Mouse (Mus musculus): Measurements from ENCODE around the gene Cdk13. TPM values are rescaled to one million over a fixed set of nuclear protein-coding genes. Genes with fewer than 3 reads are reported as not detected.

The Cdk13 gene
- polyA plus RNA-seq, 1 experiment from 2014 or later, result 14.6 TPM

DNA sequence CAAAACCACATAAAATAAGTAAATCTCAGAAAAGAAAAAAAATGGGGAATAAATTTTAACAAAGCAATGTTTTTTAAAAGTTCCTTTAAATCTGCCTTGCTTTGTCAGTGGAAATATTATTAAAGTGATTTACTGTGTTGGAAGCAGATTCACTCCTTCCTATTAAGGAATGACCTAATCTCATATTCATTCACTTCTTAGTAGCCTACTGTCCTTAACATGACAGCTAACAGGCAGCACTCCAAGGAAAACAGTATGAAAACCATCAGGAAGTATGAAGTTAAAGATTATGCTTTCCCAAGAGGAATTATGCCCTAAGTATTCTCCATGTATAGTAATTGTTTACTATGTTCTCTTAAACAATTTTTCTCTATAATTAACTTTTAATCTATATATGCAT is 114.2 kb downstream of the Cdk13 start:
- no peak overlapping the region for H3K4me2 ChIP-seq (ENCODE audit: low read length)
- H3K9me3 ChIP-seq (ENCODE audit: control insufficient read depth, low read length), result no peaks in the 10 kb centered on the region
- H3K4me1 ChIP-seq (replicated peaks; ENCODE audit: control insufficient read depth, insufficient read depth, low read length), result no peaks in the 10 kb centered on the region
- ATAC-seq, result no peak
- no peak overlapping the region for H3K27ac ChIP-seq (ENCODE audit: low read length)
- no peaks in the 10 kb centered on the region for H3K36me3 ChIP-seq (ENCODE audit: control insufficient read depth, insufficient read depth)
- H3K9ac ChIP-seq (replicated peaks; ENCODE audit: low read depth, low read length), result no peak overlapping the region
- no peaks in the 10 kb centered on the region for H3K27me3 ChIP-seq (replicated peaks; ENCODE audit: control insufficient read depth, insufficient read depth, low read length)
- no peak overlapping the region for H3K4me3 ChIP-seq (replicated peaks; ENCODE audit: low read length)

DNA sequence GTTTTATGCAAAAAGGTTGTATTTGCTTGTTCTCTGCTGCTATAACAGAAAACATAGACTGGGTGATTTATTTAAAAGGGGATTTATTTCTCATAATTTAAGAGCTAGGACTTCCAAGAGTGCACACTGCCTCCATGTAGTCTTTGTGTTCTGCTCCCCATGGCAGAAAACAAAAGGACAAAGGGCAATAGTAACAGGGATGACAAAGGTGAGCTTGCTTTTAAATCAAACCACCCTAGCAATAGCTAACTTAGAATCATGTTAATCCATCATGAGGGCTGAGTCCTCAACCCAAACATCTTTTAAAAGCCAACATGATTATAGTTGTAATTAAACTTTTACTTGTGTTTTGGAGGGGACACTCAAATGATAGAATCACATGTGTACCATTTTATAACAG is 115.4 kb downstream of the Cdk13 start:
- Histone ChIP-seq H3K36me3 (ENCODE audit: control insufficient read depth, insufficient read depth) (no peaks in the 10 kb centered on the region), H3K27me3 (replicated peaks; ENCODE audit: control insufficient read depth, insufficient read depth, low read length) (no peaks in the 10 kb centered on the region), H3K9me3 (ENCODE audit: control insufficient read depth, low read length) (no peaks in the 10 kb centered on the region), H3K9ac (replicated peaks; ENCODE audit: low read depth, low read length) (no peak overlapping the region), H3K4me3 (replicated peaks; ENCODE audit: low read length) (no peak overlapping the region), H3K4me1 (replicated peaks; ENCODE audit: control insufficient read depth, insufficient read depth, low read length) (no peaks in the 10 kb centered on the region), H3K4me2 (ENCODE audit: low read length) (no peak overlapping the region), H3K27ac (ENCODE audit: low read length) (no peak overlapping the region)
- no peak for ATAC-seq

DNA sequence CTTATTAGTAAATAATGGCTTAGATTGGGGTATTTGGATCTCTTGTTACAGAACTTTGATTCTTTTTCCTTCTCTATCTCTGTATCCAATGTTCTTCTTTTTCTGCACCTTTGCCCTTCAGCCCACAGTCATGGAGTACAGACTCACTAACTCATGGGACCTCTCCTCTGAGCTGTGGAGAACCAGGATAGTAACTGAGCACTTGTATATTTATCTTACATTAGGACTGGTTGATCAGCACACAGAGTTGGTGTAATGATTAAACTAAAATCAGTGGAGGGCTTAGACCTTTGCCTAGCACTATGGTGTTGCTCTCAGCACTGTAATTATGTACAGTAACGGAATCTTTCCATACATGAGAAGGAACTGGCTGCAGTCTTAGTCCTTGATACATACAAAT is 133.8 kb downstream of the Cdk13 start:
- no peak for ATAC-seq
- H3K4me1 ChIP-seq (replicated peaks; ENCODE audit: control insufficient read depth, insufficient read depth, low read length), result no peaks in the 10 kb centered on the region
- H3K27ac ChIP-seq (ENCODE audit: low read length), result no peak overlapping the region
- H3K9ac ChIP-seq (replicated peaks; ENCODE audit: low read depth, low read length), result no peak overlapping the region
- WGBS, result 82% methylated on average over 1 of the region's 1 CpGs
- H3K9me3 ChIP-seq (ENCODE audit: control insufficient read depth, low read length), result no peaks in the 10 kb centered on the region
- no peak overlapping the region for H3K4me3 ChIP-seq (replicated peaks; ENCODE audit: low read length)
- no peak overlapping the region for H3K4me2 ChIP-seq (ENCODE audit: low read length)
- no peaks in the 10 kb centered on the region for H3K36me3 ChIP-seq (ENCODE audit: control insufficient read depth, insufficient read depth)
- H3K27me3 ChIP-seq (replicated peaks; ENCODE audit: control insufficient read depth, insufficient read depth, low read length), result no peaks in the 10 kb centered on the region

DNA sequence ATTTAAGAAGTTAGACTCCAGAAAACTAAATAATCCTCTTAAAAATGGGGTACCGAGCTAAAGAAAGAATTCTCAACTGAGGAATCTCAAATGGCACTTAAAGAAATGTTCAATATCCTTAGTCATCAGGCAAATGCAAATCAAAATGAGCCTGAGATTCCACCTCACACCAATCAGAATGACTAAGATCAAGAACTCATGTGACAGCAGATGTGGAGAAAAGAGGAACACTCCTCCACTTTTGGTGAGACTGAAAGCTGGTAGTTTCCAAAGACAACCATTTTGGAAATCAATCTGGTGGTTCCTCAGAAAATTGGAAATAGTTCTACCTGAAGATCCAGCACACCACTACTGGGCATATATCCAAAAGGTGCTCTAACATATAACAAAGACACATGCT is 137.5 kb downstream of the Cdk13 start:
- Histone ChIP-seq H3K27ac (ENCODE audit: low read length) (no peak overlapping the region), H3K9ac (replicated peaks; ENCODE audit: low read depth, low read length) (no peak overlapping the region)

More for the DNA sequence above, 137.5 kb downstream of the Cdk13 start:
- ATAC-seq, result no peak
- H3K4me2 ChIP-seq (ENCODE audit: low read length), result no peak overlapping the region
- H3K9me3 ChIP-seq (ENCODE audit: control insufficient read depth, low read length), result no peaks in the 10 kb centered on the region
- WGBS, result 92% methylated on average over 1 of the region's 1 CpGs
- no peak overlapping the region for H3K4me3 ChIP-seq (replicated peaks; ENCODE audit: low read length)
- no peaks in the 10 kb centered on the region for H3K27me3 ChIP-seq (replicated peaks; ENCODE audit: control insufficient read depth, insufficient read depth, low read length)
- H3K4me1 ChIP-seq (replicated peaks; ENCODE audit: control insufficient read depth, insufficient read depth, low read length), result no peaks in the 10 kb centered on the region
- no peaks in the 10 kb centered on the region for H3K36me3 ChIP-seq (ENCODE audit: control insufficient read depth, insufficient read depth)

MicroRNA genes within 50 kb of the gene (microRNA counts, 519-probe panel; counts per million panel counts)
- microRNA mmu-miR-466i, result not detected

Small RNA genes lying within 50 kb of the gene (microRNA-seq; reads per million reads assigned to microRNA genes)
- gene Mir466i, result not detected

Other genes starting within 250 kb of the Cdk13 start
- gene Mplkip, start 109.9 kb downstream of the Cdk13 start, polyA plus RNA-seq (2015; fragmentation: Nextera tagmentation; extraction: Ambion mirVana), result 40.5 and 49.0 TPM in 2 replicates
- 2.1 and 2.4 TPM in 2 replicates for gene Sugct, start 109.5 kb downstream of the Cdk13 start, polyA plus RNA-seq (2015; fragmentation: Nextera tagmentation; extraction: Ambion mirVana)
- gene Rala, start 139.1 kb upstream of the Cdk13 start, polyA plus RNA-seq (2015; fragmentation: Nextera tagmentation; extraction: Ambion mirVana), result 198 and 209 TPM in 2 replicates
- gene Yae1d1, start 188.3 kb upstream of the Cdk13 start, polyA plus RNA-seq (2015; fragmentation: Nextera tagmentation; extraction: Ambion mirVana), result 93.0 and 104 TPM in 2 replicates